In the genomic region with DNA sequence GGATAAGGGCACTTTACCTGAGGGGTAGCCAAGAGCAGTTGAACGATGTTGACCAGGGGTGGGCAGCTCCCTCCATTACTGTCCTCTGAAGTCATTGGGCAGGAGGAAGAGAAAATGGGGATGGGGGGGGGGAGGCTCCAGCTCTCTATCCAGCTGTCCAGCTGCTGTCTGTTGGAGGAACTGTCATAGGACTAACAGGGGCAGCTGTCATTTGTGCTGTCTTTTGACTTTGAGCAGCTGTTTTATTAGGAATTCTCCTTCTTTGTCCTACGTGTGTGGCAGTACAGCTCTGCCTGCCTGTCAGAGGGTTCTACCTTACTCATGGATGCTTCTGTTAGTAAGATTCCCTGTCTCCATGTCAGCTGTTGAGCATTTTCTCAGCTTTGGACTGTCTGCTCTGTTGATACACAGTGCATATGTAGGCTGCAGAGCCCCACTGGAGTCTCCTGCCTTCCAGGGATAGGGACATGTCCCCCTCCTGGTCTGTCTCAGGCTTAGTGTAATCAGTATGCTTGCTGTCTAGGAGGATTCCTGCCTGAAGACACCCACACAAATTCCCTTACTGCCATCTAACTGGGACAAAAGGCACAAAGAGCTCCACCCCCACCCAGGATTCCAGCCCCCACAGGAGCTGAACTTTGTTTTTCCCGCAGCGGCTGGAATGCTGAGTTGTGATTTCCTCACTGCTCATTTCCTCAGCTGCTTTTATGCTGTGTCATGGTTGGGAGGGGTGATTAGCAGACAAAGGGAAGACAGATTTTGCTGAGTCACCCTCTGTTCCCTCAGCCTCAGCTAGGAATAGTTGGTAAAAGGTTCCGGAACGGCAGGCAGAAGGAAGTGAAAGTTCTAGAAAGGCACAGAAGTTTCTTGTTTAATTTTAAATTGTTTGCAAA, we compare ENCODE assay signal across 8 mouse cellular contexts. TPM values are rescaled to one million over a fixed set of nuclear protein-coding genes. Genes with fewer than 3 reads are reported as not detected.
A peak's percentile ranks its signal among the peaks of the same experiment; 100 is the strongest.
DNase-seq lines count a peak whose midpoint lies in the region; ATAC-seq lines count a peak whose summit lies in the region.

No protein-coding gene starts in this region.

- no peaks in the 10 kb centered on the region for H3K9me3 ChIP-seq in neural tube, embryonic 14.5 days (ENCODE audit: control insufficient read depth, low read length)

- H3K4me1 ChIP-seq in neural tube, embryonic 14.5 days (ENCODE audit: control insufficient read depth, insufficient read depth, low read length): peaks cover 5% of the 10 kb centered on the region; the same call in 1 of the 2 replicates

- 0 out of 2 replicates have a peak overlapping the region, but pooled peaks have one; percentile 3 for H3K27ac ChIP-seq in neural tube, embryonic 14.5 days (ENCODE audit: low read depth, low read length)

- 24% methylated on average over 6 of the region's 6 CpGs for WGBS in neural tube, embryonic 14.5 days

- H3K36me3 ChIP-seq in neural tube, embryonic 14.5 days (ENCODE audit: control insufficient read depth, insufficient read depth, low read length): no peaks in the 10 kb centered on the region

- peak overlapping the region; percentile 8; the same call in 1 of the 2 replicates for H3K4me2 ChIP-seq in neural tube, embryonic 14.5 days (ENCODE audit: low read depth, low read length)

- no peaks in the 10 kb centered on the region for H3K27me3 ChIP-seq in neural tube, embryonic 14.5 days (ENCODE audit: control insufficient read depth, insufficient read depth, low read length)

- peak; percentile 98 for DNase-seq in ES-CJ7 (ENCODE audit: low read depth, low spot score)
- peak; percentile 94 for DNase-seq in brain, adult 2 months (ENCODE audit: low read depth, low spot score)
- peak; percentile 66 to 73 for DNase-seq in frontal cortex, postnatal 10 days (ENCODE audit: low spot score in 2 of 2)
- peak; percentile 61 to 72 for DNase-seq in layer of hippocampus, adult 8-10 months (ENCODE audit: low spot score in 2 of 2)
- DNase-seq in lung, adult 18-20 months: peak; percentile 81 to 91

- H3K4me3 ChIP-seq in neural tube, embryonic 14.5 days (ENCODE audit: low read depth, low read length): no peak overlapping the region

- no peak overlapping the region; the same call in 1 of the 2 replicates for H3K9ac ChIP-seq in neural tube, embryonic 14.5 days (replicated peaks; ENCODE audit: low read depth, low read length)

- ATAC-seq in hematopoietic stem cell, adult 5-6 weeks (replicated peaks in 1 of 2; ENCODE audit: insufficient read depth in 1 of 2, low FRiP score in 2 of 2, low TSS enrichment in 1 of 2, low read depth in 1 of 2, poor library complexity in 2 of 2, severe bottlenecking in 2 of 2): peak; percentile 52 to 57; a peak in 3 of 4 replicates
- peak; percentile 29; the same call in 1 of the 2 replicates for ATAC-seq in neural tube, embryonic 14.5 days (ENCODE audit: low read depth)
- no peak for ATAC-seq in activated CD4-positive, CD25-positive, alpha-beta regulatory T cell, adult 4 months

RNA-seq across cellular contexts. Expression of gene Hmox1, which starts 4.2 kb away (rescaled TPM):
- 2.6 and 8.8 TPM in 2 replicates for total RNA-seq in hematopoietic stem cell, adult 5-6 weeks (2017)
- total RNA-seq in layer of hippocampus, adult 8-10 months (2022): 10 to 100 TPM in 2 of 4 experiments, 1 to 10 TPM in 2; 4.9 to 14.6 (median 9.5) TPM
- polyA plus RNA-seq in neural tube, embryonic 14.5 days (2014; fragmentation: Nextera tagmentation; extraction: Ambion mirVana): 3.1 and 8.9 TPM in 2 replicates
- 1 to 10 TPM; 2.4 to 5.2 TPM for polyA plus RNA-seq in activated CD4-positive, CD25-positive, alpha-beta regulatory T cell, adult 4 months (2017; shearing (Covaris generic))

RNA-seq across cellular contexts. Expression of gene Mcm5, which starts 20.1 kb away (rescaled TPM):
- 183 and 185 TPM in 2 replicates for total RNA-seq in hematopoietic stem cell, adult 5-6 weeks (2017)
- 1 to 10 TPM; 6.0 to 7.6 (median 6.4) TPM for total RNA-seq in layer of hippocampus, adult 8-10 months (2022)
- polyA plus RNA-seq in neural tube, embryonic 14.5 days (2014; fragmentation: Nextera tagmentation; extraction: Ambion mirVana): 21.5 and 24.6 TPM in 2 replicates
- polyA plus RNA-seq in activated CD4-positive, CD25-positive, alpha-beta regulatory T cell, adult 4 months (2017; shearing (Covaris generic)): 10 to 100 TPM; 37.6 to 60.5 TPM

RNA-seq across cellular contexts. Expression of gene Tom1, which starts 55.7 kb away (rescaled TPM):
- 8.2 and 23.8 TPM in 2 replicates for total RNA-seq in hematopoietic stem cell, adult 5-6 weeks (2017)
- total RNA-seq in layer of hippocampus, adult 8-10 months (2022): 10 to 100 TPM; 33.4 to 45.8 (median 37.3) TPM
- polyA plus RNA-seq in neural tube, embryonic 14.5 days (2014; fragmentation: Nextera tagmentation; extraction: Ambion mirVana): 34.6 and 36.1 TPM in 2 replicates
- 10 to 100 TPM; 14.3 to 14.7 TPM for polyA plus RNA-seq in activated CD4-positive, CD25-positive, alpha-beta regulatory T cell, adult 4 months (2017; shearing (Covaris generic))

Comparison
In these comparisons a context has a peak if more than half of its experiments do, and no peak if none do; other contexts are left out.
1. RNA of gene Mcm5, which starts 20.1 kb away (total RNA-seq): 183 to 185 TPM in hematopoietic stem cell, adult 5-6 weeks; 6.0 to 7.6 TPM in layer of hippocampus, adult 8-10 months; every median in the first group is over 10 times any median in the second.
2. Peak in every context shown above with its lines, with median percentiles within 50 percentile points of each other: DNase-seq.